Mouse (Mus musculus) neural tube, embryonic 15.5 days (tissue): ENCODE data around the gene Fcer2a. TPM values are rescaled to one million over a fixed set of nuclear protein-coding genes. Genes with fewer than 3 reads are reported as not detected.

Experiments used
- ATAC-seq: fragments of 200-750 bp; cut with Nextera tagmentation; 2 replicates; pipeline ENCODE4 v1.8.0; 2017; ENCODE audit warnings: mild to moderate bottlenecking, moderate TSS enrichment, moderate library complexity; ENCODE audit not compliant: low FRiP score
- H3K27ac ChIP-seq: fragments of 300-500 bp; sonication (generic); replicated peaks from 2 replicates; pipeline ENCODE4 v1.5.1; 2015; ENCODE audit warnings: mild to moderate bottlenecking, inconsistent platforms
- H3K27me3 ChIP-seq: fragments of 300-500 bp; sonication (generic); replicated peaks from 2 replicates; pipeline ENCODE4 v1.6.1; 2015; ENCODE audit warnings: inconsistent platforms
- H3K36me3 ChIP-seq: fragments of 300-500 bp; sonication (generic); 2 replicates; pipeline ENCODE4 v1.6.1; 2015; ENCODE audit warnings: inconsistent platforms
- H3K4me1 ChIP-seq: fragments of 300-500 bp; sonication (generic); 2 replicates; pipeline ENCODE4 v1.6.1; 2015; ENCODE audit warnings: inconsistent platforms
- H3K4me2 ChIP-seq: fragments of 300-500 bp; sonication (generic); 2 replicates; pipeline ENCODE4 v1.6.1; 2015; ENCODE audit warnings: inconsistent platforms, mild to moderate bottlenecking, moderate library complexity
- H3K4me3 ChIP-seq: fragments of 300-500 bp; sonication (generic); replicated peaks from 2 replicates; pipeline ENCODE4 v1.5.1; 2015; ENCODE audit warnings: mild to moderate bottlenecking, inconsistent platforms
- H3K9ac ChIP-seq: fragments of 300-500 bp; sonication (generic); replicated peaks from 2 replicates; pipeline ENCODE4 v1.6.1; 2015; ENCODE audit warnings: mild to moderate bottlenecking, inconsistent platforms
- H3K9me3 ChIP-seq: fragments of 300-500 bp; sonication (generic); replicated peaks from 2 replicates; pipeline ENCODE4 v1.6.1; 2016; ENCODE audit warnings: inconsistent platforms
- WGBS: fragments of 180-500 bp; shearing (Covaris S2); methylation state at CpG from one replicate; pipeline ENCODE4 v1.1.7; 2015; ENCODE audit warnings: mixed read lengths; 5-methylcytosine and 5-hydroxymethylcytosine counted together
- polyA plus RNA-seq: library from polyadenylated mRNA; unstranded; fragments of >200 nt; fragmentation: Nextera tagmentation; extraction: Ambion mirVana; gene quantifications from 2 replicates; pipeline ENCODE4 v1.2.1, GENCODE M21; 2015

The Fcer2a gene
- 0.31 and 0.35 TPM in 2 replicates for polyA plus RNA-seq

DNA sequence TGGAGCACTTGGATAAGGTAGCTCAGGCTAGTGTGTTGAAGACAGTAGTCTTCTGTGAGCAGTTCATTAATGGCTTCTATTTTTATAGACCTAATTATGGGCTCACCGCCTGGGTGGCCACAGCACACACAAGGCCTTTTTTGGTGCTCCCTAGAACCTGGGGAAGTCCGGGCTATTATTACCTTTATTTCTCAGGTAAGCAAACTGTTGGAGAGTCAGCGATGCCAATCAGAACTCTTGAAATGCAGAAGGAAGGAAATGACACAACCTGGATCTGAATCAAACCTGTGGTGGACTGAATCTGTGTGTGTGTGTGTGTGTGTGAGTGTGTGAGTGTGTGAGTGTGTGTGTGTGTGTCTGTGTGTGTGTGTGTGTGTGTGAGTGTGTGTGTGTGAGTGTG is at the start of gene Fcer2a:
TSS of gene Fcer2a (minus strand) at position 55 of the 400 bp plus-strand sequence.
- 69% methylated on average over 3 of the region's 3 CpGs for WGBS
- Histone ChIP-seq H3K27me3 (no peaks in the 10 kb centered on the region), H3K36me3 (no peaks in the 10 kb centered on the region), H3K9ac (no peak within 1 kb of the TSS), H3K4me3 (no peak within 1 kb of the TSS), H3K4me1 (no peaks in the 10 kb centered on the region), H3K4me2 (no peak within 1 kb of the TSS), H3K9me3 (no peaks in the 10 kb centered on the region), H3K27ac (no peak within 1 kb of the TSS)
- no peak for ATAC-seq

DNA sequence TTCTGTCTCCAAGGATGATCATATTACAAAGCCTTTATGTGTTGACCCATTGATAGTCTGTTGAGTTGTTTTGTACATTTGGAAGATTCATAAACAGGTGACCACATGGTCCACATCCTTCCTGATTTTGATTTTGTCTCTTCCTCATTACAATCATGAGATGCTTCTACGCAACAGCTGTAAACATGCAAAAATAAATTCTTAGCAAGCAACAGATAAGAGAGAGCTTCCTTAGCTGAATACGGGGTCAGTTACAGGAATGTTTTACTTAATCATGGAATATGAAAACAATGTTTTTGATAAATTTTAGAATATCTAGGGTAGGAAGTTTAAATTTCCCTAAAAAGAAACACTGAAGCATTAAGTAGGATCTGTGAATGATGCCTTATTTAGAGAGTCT is 43.0 kb upstream of the Fcer2a start:
- Histone ChIP-seq H3K9me3 (no peaks in the 10 kb centered on the region), H3K4me2 (no peak overlapping the region), H3K27me3 (no peaks in the 10 kb centered on the region), H3K36me3 (no peaks in the 10 kb centered on the region), H3K4me3 (no peak overlapping the region), H3K9ac (no peak overlapping the region), H3K4me1 (no peaks in the 10 kb centered on the region), H3K27ac (no peak overlapping the region)
- 94% methylated on average over 2 of the region's 2 CpGs for WGBS
- ATAC-seq = no peak

DNA sequence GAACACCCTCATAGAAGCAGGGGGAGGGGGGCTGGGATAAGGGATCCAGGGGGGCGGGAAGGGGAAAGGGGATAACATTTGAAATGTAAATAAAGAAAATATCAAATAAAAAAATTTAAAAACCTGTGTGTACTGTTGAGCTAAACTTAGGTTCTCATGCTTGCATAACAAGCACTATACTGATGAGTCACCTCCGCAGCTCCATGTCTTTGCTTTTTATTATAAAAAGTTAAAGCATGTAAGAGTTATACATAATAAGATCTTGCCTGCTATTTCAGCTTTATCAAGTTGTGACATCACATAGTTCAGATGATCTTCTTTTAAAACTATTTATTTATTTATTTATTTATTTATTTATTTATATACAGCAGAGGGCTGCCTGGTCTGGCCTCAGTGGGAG is 41.6 kb upstream of the Fcer2a start:
- no peak overlapping the region for H3K4me3 ChIP-seq
- H3K27me3 ChIP-seq = no peaks in the 10 kb centered on the region
- no peaks in the 10 kb centered on the region for H3K36me3 ChIP-seq
- no peak for ATAC-seq
- H3K9ac ChIP-seq = no peak overlapping the region
- no peak overlapping the region for H3K27ac ChIP-seq
- WGBS = 100% methylated on average over 2 of the region's 2 CpGs
- H3K9me3 ChIP-seq = no peaks in the 10 kb centered on the region
- H3K4me1 ChIP-seq = no peaks in the 10 kb centered on the region
- H3K4me2 ChIP-seq = no peak overlapping the region

DNA sequence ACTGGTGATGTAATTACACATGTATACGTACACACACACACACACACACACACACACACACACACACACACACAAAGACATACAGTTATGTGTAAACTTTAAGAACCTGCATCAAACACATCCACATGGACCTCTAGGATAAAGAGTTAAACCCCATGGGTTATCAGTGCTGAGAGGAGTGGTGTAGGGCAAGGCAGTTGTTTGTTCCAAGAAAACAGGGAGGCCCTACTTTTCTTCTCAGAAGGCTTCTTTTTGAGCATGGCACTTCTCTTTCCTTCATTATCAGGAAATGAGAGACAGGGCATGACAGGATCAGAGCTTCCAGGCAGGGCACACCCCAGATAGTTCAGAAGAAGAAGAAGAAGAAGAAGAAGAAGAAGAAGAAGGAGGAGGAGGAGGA is 40.1 kb upstream of the Fcer2a start:
- 77% methylated on average over 1 of the region's 1 CpGs for WGBS
- ATAC-seq = no peak

DNA sequence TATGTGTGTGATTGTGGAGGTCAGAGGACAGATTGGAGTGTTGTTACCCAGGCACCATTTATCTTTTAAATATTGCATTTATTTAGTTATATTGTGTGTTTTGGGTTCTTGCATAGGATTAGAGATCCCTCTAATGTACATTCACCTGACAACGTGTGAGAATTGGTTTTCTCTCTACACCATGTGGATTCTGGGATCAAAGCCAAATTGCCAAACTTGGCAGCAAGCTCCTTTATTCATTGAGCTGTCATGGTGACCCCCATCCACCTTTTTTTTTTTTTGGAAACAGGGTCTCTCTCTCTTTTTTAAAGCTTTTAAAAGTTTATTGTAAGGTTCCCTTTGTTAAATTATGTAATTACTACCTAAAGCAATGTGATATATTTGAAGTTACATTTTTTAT is 27.1 kb upstream of the Fcer2a start:
- Histone ChIP-seq H3K27ac (no peak overlapping the region), H3K9ac (no peak overlapping the region), H3K4me1 (no peaks in the 10 kb centered on the region), H3K27me3 (no peaks in the 10 kb centered on the region), H3K36me3 (no peaks in the 10 kb centered on the region), H3K4me3 (no peak overlapping the region), H3K9me3 (no peaks in the 10 kb centered on the region), H3K4me2 (no peak overlapping the region)
- WGBS = 22% methylated on average over 1 of the region's 1 CpGs
- no peak for ATAC-seq

More for the DNA sequence above, 40.1 kb upstream of the Fcer2a start:
- Histone ChIP-seq H3K4me2 (no peak overlapping the region), H3K27ac (no peak overlapping the region), H3K9ac (no peak overlapping the region), H3K27me3 (no peaks in the 10 kb centered on the region), H3K4me3 (no peak overlapping the region), H3K9me3 (0 out of 2 replicates have a peak, but pooled peaks cover 2% of the 10 kb centered on the region), H3K4me1 (no peaks in the 10 kb centered on the region), H3K36me3 (no peaks in the 10 kb centered on the region)

DNA sequence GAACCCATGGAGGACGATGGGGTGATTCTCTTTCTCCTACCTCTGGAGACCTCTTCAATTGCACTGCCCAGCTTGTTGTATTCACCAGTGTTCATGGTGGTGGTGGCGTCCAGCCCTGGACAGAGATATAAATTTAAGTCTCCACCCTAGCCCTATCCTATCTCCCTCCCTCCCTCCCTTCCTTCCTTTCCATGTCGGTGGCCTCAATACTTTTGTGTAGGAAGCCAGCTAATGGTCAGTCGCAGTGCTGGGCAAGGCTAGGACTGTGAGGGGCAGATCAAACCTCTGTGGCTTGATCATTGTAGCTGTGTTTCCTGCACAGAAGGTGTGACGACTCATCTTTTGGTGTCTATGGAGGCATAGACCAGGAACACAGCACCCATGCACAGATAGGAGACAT is 26.6 kb upstream of the Fcer2a start, which contains the start of gene Clec4g:
TSS of gene Clec4g (minus strand) at position 101 of the 400 bp plus-strand sequence.
- Histone ChIP-seq H3K9me3 (no peaks in the 10 kb centered on the region), H3K27me3 (no peaks in the 10 kb centered on the region), H3K4me3 (no peak within 1 kb of the TSS), H3K4me2 (no peak within 1 kb of the TSS), H3K36me3 (no peaks in the 10 kb centered on the region), H3K4me1 (no peaks in the 10 kb centered on the region), H3K9ac (no peak within 1 kb of the TSS), H3K27ac (no peak within 1 kb of the TSS)
- ATAC-seq = no peak
- 73% methylated on average over 5 of the region's 5 CpGs for WGBS

DNA sequence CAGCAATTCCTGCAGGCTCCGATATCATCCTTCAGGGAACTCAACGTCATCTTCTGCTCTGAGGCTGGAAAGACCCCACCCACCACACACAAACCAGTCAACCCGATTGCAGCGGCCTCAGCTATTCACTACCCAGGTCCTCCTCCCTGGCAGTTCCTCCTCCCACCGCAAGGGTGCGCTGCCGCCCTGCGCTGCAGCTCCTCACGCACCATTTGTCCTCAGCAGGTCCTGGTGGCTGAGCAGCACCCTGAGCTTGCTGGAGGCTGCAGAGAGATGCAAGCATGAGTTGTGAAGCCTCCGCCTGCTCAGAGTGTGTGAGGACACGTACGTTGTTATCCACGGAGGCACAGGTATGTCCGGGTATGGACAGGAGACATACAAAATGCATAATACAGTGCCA is 24.6 kb upstream of the Fcer2a start:
- Histone ChIP-seq H3K27me3 (no peaks in the 10 kb centered on the region), H3K9me3 (no peaks in the 10 kb centered on the region), H3K9ac (no peak overlapping the region), H3K27ac (no peak overlapping the region), H3K4me1 (no peaks in the 10 kb centered on the region), H3K36me3 (no peaks in the 10 kb centered on the region), H3K4me3 (no peak overlapping the region), H3K4me2 (no peak overlapping the region)
- ATAC-seq = no peak
- WGBS = 16% methylated on average over 14 of the region's 14 CpGs

DNA sequence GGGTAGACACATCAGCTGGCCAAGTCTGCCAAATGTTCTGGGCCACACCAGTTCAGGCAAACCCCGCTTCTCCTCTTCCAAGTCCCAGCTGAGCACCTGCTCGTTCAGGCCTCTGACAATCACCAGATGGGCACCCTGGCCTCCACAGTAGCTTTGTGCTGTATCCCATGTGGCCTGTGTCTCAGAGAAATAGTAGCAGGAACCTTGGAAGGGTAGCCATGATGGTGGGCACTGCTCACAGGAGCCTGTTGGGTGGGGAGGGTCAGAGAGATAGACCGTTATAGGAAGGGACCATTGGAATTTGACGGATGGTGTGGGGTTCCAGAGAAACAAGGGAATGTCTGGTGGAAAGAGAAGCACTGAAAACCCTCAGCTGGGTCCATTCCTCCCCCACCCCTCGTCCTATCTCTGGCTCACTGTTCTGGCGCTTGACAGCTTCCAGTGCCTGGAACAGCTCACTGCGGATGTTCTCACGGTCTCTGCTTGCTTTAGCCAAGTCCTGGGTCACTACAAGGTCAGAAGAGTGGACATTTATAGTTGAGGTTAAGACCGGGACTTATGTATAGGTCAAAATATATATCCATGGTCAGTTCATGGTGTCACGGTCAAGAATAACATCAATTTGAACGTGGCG is 23.5 kb upstream of the Fcer2a start:
- no peaks in the 10 kb centered on the region for H3K36me3 ChIP-seq
- H3K9ac ChIP-seq = no peak overlapping the region
- H3K4me2 ChIP-seq = no peak overlapping the region
- ATAC-seq = no peak
- no peak overlapping the region for H3K4me3 ChIP-seq
- no peaks in the 10 kb centered on the region for H3K27me3 ChIP-seq
- H3K4me1 ChIP-seq = no peaks in the 10 kb centered on the region
- 88% methylated on average over 12 of the region's 12 CpGs for WGBS
- no peak overlapping the region for H3K27ac ChIP-seq
- no peaks in the 10 kb centered on the region for H3K9me3 ChIP-seq

DNA sequence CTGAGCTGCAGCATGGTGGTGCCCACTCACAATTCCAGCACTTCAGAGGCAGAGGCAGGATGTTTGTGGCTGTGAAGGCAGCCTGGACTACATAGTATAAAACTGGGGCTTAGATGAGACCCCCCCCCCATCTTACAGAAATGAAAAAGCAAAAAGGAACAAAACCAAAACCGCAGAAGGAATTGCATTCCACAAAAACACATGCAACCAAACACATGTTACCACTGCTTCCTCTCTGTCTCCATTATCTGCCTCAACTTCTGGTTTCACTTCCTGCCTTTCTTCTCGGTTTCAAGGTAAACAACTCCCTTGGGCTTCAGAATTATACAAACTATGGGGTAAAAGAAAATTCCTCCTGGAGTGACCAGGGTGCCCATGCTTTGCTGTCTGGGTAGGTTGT is 17.7 kb upstream of the Fcer2a start:
- H3K4me1 ChIP-seq = no peaks in the 10 kb centered on the region
- no peak for ATAC-seq
- H3K27ac ChIP-seq = no peak overlapping the region
- no peak overlapping the region for H3K4me2 ChIP-seq
- no peak overlapping the region for H3K9ac ChIP-seq
- H3K27me3 ChIP-seq = no peaks in the 10 kb centered on the region
- no peak overlapping the region for H3K4me3 ChIP-seq
- no peaks in the 10 kb centered on the region for H3K9me3 ChIP-seq
- 68% methylated on average over 2 of the region's 2 CpGs for WGBS
- no peaks in the 10 kb centered on the region for H3K36me3 ChIP-seq

DNA sequence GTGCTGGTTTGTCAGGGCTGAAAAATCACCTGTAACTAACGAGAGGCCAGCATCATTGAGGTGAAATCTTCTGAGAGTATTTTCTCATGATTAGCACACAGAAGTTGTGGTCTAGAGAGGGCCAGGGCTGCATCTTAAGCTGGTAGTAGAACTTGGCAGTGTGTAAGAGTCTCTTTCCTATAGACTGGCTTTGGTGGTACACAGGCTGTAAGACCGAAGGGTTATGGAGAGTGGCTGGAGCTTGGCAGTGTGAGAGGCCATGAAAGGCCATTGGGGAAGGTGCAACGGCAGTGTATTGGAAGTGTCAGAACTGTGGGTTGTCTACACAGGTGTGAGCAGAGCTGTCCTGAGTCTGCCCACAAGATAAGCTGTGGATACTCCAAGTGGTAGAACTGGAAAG is 16.3 kb upstream of the Fcer2a start:
- Histone ChIP-seq H3K36me3 (no peaks in the 10 kb centered on the region), H3K9me3 (no peaks in the 10 kb centered on the region), H3K4me1 (no peaks in the 10 kb centered on the region), H3K4me2 (no peak overlapping the region), H3K27ac (no peak overlapping the region), H3K4me3 (no peak overlapping the region), H3K27me3 (no peaks in the 10 kb centered on the region), H3K9ac (no peak overlapping the region)
- 92% methylated on average over 3 of the region's 3 CpGs for WGBS
- ATAC-seq = no peak

DNA sequence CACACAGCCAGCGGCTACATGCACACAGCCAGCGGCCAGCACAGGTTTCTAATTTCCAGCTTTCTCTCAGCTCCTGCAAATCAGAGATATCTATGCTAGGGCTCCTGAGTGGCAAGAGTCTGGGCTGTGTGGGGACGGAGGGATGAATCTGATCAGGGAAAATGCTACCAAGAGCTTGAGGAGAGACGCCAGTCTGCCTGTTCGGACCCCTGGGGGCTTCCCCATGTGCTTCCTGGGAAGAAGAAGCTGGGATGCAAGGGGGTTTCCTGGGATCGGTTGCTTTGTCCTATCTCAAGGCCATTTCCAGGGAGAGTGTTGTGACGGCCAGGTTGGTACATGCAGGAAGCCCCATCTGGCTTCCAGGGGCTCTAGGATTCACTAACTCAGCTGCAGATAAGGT is 13.6 kb upstream of the Fcer2a start:
- no peaks in the 10 kb centered on the region for H3K27me3 ChIP-seq
- no peaks in the 10 kb centered on the region for H3K36me3 ChIP-seq
- no peaks in the 10 kb centered on the region for H3K4me1 ChIP-seq
- 75% methylated on average over 7 of the region's 7 CpGs for WGBS
- no peak overlapping the region for H3K4me2 ChIP-seq
- no peak overlapping the region for H3K9ac ChIP-seq
- no peak overlapping the region for H3K4me3 ChIP-seq
- H3K9me3 ChIP-seq = no peaks in the 10 kb centered on the region
- ATAC-seq = no peak
- no peak overlapping the region for H3K27ac ChIP-seq

DNA sequence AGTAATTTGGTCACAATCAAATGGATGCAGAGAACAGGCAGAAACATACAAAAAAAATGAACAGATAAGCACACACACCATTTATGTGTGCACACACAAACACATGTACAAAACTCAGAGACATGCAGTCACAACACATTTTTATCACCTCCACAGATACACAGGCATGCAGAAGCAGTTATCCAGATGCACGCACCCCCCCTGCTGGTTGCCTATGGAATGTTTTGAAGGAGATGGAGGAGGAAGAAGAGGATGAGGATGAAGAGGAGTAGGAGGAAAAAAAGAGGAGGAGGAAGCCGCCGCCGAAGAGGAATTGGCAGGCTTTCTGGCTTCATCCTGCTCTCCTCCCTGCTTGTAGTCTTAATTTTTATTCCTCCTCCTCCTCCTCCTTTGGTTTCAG is 11.7 kb upstream of the Fcer2a start:
- Histone ChIP-seq H3K4me1 (no peaks in the 10 kb centered on the region), H3K27me3 (no peaks in the 10 kb centered on the region), H3K27ac (no peak overlapping the region), H3K4me3 (no peak overlapping the region), H3K4me2 (no peak overlapping the region), H3K9ac (no peak overlapping the region), H3K9me3 (no peaks in the 10 kb centered on the region), H3K36me3 (no peaks in the 10 kb centered on the region)
- ATAC-seq = no peak
- 70% methylated on average over 4 of the region's 4 CpGs for WGBS
